Mouse (Mus musculus) spleen, postnatal 14 days (tissue): ENCODE measurements around the gene Prkce.

Source experiments
- DNase-seq, 2 experiments: peaks; one replicate each; pipeline ENCODE4 v3.0.0; 2021 to 2022; ENCODE audit warnings: low spot score in 2 of 2

Gene Prkce

DNA sequence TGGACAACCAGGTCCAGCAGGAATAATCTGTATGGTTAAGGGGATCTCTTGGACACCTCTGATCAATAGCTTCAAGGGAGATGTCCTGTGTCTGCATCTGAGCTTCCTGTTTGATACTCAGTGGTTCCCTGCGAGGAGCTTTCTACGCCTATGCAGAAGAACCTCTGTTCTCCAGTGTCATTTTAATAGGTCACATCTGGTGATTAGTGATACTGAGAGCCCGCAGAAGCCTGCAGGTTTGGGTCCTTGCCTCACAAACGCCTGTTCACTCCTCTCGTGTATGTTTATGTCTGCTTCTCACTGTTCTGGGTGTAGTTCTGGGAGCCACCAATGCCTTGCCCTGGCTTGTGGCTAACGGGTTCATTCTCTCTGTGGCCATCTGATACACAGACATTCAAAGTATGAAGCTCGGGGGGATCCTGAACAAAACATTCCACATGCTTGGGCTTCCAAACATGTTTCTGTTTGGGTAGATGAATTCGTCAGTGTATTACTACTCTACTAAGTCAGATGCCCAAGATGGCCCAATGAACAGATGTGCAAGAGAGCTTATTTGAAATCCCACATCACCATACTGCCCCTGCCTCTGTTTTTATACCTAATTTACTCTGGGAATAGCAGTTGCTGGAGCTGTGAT, 202.6 kb downstream of the Prkce start:
- DNase-seq = no peak

DNA sequence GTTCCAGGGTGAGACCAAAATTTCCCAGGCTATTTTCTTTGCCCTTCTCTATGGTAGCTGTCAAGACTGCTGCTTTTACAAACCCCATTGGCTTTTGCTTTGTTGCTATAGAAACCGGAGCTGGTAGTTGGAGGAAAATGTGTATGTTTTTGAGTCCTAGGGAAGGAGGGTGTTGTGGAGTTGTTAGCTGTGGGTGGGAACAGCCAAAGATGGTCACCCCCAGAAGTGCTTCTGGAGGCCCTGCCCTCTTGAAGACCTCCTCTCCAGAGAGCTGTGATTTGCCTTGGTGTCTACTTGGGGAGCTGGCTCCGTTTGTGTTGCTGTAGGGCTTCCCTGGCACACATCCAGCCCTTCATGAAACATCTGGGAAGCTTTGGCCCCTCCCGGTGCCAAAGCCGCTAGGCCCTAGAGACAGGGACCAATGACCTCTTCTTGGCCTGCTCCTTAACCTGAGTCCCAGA, 203.5 kb downstream of the Prkce start:
- DNase-seq = no peak

DNA sequence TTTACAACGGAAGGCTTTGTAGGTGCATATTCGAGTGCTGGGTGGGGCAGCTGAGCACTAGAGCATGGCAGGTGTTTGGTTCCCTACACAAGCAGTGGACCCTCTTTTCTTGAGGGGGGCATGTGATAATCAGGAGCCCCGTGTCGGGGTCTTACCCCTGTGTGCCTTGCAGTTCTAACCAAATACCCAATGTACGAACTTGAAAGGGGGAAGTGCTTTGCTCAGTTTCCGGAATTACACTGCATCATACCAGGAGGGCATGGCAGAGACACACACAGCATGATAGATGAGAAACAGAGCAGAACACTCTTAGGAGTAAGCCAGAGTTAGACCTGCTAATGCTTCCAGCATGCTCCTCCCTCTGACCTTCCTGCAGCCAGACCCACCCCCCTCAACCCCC, 208.8 kb downstream of the Prkce start:
- DNase-seq = no peak

DNA sequence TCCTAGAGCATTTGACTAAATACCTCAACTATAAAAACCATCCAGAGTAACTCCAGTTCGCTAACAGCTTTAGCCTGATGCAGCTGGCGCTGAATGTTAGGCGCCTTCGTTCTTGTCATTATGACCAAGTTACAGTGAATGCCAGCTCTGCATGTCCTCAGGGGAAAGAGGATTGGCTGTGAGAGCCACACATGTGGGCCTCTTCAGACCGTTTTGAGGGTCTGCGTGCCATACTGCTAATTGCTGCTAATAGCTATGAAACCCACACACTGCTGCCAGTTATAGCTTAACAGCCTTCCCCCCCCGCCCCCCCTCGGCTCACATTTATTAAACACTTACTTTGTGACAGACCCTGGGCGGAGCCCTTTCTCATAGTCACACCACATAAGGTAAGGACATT, 210.3 kb downstream of the Prkce start:
- no peak for DNase-seq

DNA sequence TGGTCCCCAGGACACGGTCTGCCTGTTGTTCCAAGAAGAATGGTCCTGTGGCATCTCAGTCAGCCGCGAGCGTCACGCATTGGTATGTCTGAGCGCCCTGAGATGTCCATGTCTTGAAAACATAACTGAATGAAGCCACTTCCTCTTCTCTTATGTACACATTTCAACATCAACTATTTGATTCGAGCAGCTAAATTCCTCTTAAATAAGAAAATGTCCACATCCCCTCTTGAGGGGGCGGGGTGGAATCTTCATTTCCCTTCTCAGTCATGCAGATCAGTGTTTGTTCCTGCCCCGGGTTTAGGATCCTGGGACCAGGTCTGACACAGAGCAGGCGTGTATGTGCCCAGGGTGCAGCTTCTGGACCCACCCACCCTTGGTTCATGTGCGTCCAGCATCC, 211.0 kb downstream of the Prkce start:
- no peak for DNase-seq

DNA sequence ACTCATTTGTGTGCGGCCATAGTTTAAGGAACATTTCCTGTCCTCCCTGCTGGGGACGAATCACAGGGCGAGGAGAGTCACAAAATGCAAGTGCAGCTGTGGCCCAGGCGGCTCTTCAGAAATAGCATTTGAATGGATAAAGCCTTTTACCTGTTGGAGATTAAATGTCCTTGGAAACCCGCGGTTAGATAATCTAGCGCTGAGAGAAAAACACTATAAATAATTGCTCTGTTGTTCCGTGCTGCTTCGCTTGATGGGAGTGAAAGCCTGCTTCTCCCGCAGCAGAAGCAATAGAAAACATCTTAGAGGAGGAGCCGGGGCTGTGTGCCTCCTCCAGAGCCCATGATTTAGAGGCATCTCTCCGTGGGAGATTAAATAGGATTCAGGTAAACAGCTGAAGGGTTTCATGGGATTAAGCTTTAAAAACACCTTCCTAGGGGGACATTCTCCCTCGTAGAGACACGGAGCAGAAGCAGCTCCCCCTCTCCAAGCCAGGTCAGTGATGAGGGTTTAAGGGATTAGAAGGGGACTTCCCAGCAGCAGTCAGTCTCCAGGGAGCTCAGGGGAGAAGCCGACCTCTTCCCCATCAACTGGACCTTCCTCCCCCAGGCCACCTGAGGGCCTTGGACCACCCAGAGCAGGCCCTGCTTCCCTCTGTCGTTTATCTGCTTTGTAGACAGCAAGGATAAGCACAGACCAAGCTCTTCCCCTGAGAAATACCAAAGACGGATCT, 212.0 kb downstream of the Prkce start:
- no peak for DNase-seq

DNA sequence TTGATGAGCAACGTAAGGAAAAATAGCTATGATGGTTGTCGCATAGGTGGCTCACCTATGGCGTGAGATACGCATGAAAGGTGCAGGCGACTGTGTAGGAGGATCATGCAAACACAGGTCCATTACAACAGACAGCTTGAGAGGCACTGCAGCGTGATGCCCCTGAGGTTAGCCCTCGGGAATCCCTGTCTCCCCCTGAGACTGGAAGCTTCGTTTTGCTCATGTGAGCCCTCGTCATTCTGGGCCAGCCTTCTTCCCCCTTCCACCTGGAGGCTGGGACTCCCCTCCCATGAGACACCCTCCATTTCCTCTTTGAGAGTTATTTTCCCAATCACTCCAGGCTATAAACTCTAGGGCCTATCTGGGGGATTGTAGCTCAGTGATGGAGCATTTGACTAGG, 213.9 kb downstream of the Prkce start:
- DNase-seq = no peak

DNA sequence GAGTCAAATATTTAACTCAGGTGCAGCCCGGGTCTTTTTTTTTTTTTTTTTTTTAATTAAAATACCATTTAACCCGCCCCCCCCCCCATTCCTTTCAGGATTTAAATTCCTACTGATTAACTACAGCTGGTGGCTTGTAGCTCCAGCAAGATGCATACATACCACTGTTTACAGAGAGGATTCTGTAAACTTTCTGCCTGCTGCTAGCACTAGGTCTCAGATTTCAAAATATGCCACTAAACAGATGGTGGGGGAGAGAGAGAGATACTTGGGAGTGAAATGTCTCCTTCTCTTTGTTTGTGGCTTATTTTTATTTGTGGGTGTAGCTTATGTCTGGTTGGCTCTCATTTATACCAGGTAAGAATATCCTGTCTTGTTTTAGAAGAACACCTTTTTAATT, 215.3 kb downstream of the Prkce start:
- no peak for DNase-seq

DNA sequence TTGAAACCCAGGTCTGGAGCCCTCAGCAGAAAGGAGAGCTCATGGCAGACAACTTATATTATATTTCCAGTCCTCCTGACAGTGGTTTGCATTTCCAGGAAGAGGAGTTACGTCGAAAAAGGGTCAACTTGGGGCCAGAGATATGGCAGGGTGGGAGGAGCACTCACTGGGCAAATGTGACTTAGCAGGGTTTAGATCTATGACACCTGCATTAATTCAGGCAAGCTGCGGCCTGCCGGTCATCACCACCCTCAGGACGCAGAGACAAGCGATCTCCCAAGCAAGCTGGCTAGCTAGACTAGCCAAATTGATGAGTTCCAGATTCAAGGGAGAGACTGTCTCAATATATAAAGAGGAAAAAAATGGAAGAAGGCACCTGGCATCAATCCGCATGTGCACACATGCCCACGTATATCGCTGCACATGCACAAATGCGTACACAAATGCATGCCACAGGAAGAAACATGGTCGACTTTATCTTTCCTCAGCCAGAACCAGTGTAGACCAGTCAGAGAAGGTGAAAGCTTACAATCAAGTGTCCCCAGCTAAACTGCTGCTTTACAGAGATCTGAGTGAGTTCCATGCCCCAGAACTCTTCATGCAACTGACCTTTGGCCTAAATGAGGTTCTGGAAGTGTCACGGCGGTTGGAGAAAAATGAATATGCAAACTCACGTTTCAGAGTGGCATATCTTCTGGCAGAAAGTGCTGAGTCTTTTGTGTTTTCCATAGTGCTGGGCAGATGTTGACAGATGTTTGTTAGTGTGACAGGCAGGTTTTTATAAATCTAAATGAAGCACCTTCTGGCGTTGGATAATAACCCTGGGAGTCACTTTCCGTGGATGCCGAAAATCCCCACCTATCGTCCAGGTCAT, 216.4 kb downstream of the Prkce start:
- DNase-seq = no peak

DNA sequence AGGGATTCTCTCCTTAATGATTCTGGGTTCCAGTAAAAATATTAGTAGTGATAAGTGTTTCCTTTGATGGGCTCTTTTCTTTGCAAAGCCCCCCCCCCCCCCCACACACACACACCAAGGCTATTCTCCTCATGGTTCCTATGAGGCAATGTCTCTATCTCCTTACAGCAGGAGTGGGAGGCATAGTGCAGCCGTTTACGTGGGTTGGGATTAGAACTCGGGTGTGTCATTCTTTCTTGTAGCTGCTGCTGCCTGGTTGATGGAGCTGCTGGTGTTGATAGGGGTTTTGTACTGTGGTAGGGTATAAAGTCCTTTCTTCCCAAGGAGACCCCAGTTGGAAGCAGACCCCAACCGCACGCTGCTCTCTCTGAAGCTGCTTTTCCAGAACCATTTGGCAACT, 224.9 kb downstream of the Prkce start:
- DNase-seq = no peak

DNA sequence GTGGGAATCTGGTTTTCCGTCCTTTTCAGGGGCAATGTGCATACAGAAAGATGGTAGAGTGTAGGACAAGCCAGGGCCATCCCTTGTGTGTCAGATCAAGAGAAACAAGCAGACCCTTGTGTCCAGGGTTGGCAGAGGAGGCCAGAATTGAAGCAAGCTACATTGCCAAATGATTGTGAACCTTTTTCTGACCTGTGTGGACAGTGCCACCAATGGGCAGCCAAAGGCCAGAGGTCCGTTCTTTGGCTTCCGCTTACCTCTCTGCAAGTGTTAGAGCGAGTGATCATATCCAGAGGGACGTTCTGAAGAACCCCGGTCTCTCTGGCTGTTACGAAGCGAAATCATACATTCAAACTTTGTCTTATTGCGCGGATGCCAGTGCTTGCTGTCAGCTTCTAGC, 225.6 kb downstream of the Prkce start:
- no peak for DNase-seq

DNA sequence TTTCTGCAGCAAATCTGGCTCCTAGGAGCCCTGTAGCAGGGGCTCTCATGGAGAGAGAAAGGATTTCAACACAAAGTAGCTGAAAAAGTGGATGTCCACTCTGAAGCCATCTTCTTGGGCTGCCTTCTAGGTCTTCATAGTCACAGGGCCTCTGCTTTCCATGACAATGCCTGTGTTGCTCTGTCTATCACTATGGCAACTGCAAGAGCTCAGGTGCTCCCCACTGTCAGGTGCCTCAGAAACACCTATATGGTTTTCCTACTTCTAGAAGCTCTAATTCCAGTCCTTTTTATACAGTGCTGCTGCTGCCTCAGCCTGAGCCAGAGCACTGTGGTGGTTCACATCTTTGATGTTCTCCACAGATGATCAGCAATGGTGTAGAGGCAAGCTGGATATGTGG, 229.5 kb downstream of the Prkce start:
- no peak for DNase-seq

DNA sequence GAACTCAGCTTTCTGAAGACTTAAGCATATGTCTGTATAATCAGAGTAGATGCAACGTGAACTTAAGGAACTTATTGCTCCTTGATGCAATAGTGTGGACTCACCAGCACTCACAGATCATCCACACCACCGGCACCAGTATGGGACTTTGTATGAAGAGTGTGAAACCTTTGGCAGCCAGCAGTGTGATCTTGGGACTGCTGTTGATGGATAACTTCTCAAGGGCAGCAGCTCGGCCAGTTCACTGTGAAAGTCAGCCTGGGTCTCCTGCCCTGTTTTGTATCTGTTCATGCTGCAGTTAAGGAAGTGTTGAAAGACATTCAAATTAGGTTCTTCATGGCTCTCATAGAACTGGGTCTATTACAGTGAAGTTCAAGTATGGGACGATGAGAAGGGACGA, 230.1 kb downstream of the Prkce start:
- no peak for DNase-seq

DNA sequence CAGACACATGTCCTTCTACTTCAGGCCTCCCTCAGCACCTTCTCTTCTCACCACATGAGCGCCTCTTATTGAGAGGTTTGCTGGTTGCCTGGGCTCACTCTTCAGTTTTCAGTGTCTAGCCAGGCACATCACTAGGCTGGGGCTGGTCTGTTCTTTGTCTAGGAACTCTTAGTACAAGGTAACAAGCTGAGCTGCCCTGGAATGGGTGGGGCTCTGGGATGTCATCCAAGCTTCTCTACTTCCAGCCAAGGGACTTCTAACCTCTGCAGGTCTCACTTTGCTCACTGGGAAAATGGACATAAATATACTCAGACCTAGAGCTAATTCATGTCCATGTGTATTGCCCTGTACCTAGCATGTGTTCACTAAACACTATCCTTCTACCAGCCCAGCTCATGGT, 230.6 kb downstream of the Prkce start:
- DNase-seq = no peak

DNA sequence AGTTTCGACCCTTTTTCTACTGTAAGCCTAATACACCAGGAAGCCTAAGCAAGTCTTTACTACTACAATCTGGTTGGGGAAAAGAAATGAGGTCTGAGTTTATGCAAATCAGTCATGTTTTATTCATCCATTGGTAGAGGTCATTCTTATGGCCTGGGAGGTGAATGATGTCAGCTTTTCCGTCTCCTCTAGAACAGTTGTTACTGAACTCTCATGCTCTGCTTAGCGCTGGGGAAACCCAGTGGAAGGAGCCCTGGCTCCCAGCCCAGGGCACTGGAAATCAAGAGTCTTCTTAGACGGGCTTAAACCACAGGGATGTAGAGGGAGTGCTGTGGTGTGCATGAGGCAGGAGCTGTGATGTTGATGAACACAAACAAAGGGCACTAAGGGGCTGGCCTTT, 232.4 kb downstream of the Prkce start:
- no peak for DNase-seq

DNA sequence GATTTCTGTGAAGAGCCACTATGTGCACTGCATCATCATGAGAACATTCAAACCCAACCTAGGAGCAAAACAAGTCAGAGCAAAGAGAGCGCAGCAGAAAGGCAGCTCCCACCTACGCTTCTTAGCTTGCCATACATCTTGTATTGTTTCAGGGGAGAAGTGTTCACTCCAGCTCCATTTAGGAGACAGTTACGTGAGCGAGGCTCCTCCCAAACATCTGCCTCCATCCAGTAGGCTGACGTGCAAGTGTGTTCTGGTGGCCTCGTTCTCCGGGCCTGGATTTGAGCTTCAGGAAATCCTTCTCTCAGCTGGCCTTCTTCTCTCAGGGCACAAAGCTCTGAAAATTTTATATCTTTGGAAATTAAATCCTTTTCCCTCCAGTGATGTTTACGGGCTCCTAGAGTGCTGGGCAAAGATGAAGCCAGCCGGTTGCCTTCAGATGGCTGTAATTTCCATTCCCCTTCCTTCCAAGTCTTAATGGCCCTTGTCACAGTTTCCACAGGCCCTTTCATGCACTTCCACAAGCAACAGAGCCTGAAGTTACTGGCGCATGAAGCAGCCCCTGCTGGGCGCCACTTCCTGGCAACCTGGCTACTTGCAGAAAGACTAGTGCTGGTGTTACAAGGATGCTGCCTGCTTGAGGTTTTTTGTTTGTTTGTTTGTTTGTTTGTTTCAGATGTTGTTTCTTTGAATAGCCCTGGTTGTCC, 237.4 kb downstream of the Prkce start:
- no peak for DNase-seq

DNA sequence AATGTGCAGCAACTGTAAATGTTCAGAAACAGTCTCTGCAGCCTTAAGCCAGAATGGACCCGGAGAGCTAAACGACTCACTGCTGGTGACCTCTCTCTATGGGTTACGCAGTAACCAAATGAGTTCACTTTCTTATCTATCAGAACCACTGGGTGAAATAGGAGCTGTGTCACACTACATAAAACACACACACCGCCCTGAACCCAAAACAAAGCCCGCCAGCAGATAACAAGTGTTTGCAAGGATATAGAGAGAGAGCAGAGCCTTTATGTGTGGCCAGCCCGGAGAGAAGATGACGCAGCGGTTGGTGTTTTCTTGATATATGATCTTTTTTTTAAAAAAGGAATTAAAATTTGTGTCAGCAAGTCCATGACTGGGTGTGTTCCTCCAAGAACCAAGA, 238.1 kb downstream of the Prkce start:
- no peak for DNase-seq

DNA sequence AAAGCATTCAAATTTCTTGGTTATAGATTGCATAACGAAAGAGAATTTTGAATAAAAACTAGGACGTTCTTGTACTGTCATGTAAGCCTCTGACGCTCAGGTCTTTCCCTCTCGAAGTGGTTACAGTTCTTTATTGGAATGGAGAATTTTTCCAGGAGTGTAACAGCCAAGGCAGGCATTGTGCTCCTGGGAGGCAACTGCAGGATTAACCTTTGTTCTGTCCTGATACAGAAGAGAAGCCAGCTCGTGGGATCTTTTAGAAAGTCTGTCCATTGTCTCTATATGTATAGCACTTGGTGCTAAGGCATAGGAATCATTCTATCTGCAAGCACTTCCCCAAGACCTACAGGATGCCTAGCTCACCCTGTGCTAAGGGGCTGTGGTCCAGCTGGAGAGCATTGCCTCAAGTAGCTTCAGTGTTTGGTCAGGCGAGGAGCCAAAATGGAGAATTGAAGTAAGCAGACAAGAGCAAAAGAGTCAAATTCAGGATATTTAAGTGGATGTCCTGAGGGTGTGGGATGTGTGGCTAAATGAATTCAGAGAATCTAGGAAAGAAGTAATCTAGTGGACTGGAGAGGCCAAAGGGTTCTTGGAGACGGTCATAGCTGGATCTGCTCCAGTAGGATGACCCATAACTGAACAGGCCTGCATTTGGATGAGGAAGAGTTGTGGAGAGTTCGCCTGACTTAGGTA, 240.5 kb downstream of the Prkce start:
- no peak for DNase-seq

DNA sequence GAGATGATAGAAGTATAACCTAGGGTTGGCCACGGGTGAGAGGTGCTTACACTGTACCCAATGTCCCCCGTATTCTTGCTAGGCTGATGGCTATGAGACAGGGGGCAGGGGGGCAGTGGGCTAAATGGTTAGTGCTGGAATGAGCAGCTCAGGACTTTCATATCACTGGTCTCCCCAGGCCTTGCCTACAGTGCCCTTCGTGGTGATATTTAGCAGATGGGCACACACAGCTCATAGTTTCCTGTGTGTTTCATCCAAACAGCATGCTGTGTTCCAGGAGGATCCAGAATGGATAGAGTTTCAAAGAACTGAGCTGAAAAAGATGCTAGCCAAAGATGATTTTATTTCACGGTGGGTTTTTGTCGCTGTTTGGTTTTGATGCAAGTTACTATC, 241.0 kb downstream of the Prkce start:
- DNase-seq = no peak

DNA sequence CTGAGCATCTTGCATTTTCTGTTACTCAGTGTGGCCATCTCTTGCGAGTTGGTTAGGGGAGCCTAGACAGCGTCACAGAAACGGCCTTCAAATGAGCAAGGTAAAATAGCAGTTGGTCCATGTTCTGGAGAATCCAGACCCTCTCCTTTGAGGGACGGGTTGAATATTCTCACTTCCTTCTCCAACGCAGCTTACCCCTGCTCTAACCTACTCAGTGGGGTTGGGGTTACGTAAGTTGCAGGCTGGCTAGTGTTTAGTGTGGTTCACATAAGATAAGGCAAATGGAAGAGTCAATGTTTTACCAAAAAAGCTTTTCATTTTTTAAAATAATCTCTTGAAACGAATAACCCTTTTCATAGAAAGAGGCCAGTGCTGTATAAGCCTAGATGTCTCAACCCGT, 241.9 kb downstream of the Prkce start:
- no peak for DNase-seq

DNA sequence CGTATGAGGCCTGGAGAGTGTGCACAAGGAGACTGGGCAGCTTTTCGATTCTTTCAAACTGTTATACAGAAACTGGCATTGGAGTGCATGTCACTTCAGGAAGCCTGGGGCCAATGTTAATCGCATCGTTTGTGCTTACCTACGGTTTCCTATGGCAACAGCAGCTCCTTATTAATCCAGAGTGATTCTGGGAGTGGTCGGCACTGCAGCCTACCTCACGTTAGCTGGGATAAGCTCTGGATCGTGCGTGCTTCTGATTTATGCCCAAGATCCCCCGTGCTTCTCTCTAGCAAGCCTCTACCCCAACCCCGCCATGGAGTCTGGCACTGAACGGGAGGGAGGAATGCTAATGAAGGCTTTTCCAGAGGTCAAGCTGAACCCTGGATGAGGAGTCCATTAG, 242.9 kb downstream of the Prkce start:
- DNase-seq = no peak

DNA sequence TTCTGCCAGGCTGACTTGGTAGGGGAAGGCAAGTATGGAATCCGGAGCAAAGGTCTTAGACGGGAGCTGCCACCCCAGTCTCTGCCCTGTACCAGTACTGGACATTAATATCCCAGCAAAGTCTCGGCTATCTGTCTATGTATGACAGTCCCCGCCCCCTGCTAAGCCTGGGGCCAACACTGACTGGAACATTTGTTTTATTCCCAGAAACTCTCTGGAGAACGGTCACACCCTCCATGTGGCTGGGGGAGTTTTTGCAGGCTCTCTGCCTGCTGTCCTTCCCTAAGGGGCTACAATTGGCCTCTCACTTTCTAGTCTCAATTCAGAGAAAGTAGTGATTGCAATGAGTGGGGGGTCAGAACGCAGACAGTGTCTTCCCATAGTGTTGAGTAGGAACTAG, 244.6 kb downstream of the Prkce start:
- DNase-seq = no peak
